Mouse (Mus musculus): Measurements from ENCODE around the gene Arhgef28.

Arhgef28 gene

DNA sequence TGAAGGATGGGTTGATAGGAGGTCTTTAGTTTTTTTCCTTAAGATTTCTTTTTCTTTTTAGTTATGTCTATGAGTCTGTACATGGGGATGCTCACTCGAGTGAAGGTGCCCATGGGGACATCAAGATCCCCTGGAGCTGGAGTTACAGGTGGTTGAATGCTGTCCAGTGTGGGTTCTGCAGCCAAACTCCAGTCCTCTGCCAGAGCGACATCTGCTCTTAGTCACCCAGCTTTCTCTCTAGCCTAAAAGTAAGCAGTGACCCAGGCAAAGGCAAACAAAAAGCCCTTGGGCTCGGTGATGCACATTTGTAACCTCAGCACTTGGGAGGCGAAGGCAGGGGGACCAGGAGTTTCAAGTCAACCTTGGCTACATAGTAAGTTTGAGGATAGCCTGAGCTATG is 232.3 kb downstream of the Arhgef28 start:
- no peak for DNase-seq (ENCODE audit: low read depth, low spot score)

DNA sequence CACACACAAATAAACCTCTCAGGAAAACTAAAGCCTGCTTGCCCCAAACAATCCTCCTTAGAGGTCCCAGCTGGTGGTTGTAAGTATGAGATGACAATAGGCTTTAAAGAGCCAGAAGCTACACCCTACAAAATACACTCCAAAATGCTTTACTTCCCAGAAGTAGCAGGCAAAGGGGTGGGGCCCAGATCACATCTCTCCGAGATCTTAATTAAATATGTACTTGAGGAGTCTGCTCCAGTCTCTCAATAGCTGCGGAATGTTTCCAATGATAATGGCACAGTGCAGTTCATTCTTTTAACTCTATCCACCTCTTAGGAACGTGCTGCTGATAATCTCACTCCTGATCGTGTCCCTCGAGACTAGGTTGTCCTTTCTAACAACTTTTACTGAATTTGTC is 240.2 kb downstream of the Arhgef28 start:
- no peak for DNase-seq (ENCODE audit: low read depth, low spot score)

DNA sequence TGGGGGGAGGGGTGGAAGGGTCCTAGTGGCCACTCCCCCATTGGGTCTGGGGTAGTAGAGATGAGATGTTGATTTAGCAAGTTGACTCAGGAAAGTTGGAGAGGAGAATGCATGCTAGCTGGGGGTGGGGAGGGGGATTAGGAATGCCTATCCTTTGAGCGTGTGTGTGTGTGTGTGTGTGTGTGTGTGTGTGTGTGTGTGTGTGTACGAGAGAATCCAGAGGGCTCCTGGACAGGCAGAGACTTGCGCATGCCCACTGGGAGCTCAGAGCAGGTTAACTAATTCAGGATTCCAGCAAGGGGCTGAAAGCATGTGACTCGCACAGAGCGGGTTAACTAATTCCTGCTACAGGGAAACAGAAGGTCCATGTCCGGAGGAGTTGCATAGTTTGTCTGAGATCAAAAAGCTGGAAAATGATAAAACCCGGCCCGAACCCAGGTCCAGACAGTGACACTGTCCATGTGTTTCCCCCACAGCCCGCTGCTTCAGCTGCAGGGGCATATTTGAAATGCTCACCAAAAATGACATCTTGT is 241.3 kb downstream of the Arhgef28 start:
- no peak for DNase-seq (ENCODE audit: low read depth, low spot score)

DNA sequence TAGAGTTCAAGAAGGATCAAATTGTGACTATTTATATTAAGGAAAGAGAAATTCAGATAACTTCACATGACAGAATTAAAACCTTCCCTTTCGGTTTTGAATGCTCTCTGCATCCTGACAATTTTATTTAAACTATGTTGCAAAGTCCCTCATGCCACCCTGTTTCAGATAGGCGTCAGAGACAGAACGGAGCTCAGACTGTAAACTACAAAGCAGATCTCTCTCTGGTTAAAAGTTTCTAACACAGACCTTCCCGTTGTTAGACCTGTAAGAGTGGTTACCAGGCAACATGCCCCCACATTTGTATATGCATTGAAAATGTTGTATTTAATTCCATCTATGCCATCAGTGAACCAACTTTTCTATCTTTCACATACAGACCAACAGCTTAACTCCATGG is 246.1 kb downstream of the Arhgef28 start:
- DNase-seq (ENCODE audit: low read depth, low spot score) = no peak

DNA sequence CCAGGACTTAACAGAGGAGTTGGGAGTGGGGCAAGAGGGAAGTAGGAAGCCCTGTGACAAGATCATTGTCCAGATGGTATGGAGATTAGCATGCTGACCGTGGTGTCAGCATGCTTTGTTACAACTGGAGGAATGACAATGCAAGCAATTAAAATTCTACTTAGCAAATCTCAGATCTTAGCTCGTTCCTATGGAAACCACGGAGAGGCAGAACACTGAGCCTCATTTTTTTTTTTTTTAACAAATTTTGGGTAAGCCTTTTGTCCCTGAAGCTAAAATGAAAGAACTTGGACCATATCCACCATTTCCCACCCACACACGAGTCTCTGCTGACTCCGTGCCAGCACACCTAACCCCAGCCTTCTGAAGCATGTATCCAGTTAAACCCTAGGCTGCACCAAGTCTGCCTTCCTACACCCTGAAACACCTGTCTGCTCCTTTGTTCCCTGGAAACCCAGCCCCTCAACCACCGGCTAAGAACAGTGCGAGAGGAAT is 246.8 kb downstream of the Arhgef28 start:
- no peak for DNase-seq (ENCODE audit: low read depth, low spot score)

DNA sequence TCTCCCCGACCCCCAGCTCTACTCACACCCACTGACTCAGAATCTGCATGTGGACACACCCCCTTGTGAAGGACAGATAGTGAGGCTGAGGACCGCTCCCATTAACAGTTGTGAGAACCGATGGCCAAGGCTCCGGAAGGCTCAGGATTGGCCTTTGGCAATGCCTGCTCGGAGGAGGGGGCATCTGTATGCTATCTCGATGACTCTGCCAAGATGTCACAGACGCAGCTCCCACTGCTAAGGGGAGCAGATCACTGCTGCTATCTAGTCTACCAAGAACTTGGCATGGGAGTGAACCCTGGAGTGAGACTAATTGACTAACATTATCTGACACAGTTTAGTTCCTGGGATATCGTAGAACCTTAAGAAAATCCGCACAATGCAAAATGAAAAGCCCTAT is 250.5 kb downstream of the Arhgef28 start:
- no peak for DNase-seq (ENCODE audit: low read depth, low spot score)

DNA sequence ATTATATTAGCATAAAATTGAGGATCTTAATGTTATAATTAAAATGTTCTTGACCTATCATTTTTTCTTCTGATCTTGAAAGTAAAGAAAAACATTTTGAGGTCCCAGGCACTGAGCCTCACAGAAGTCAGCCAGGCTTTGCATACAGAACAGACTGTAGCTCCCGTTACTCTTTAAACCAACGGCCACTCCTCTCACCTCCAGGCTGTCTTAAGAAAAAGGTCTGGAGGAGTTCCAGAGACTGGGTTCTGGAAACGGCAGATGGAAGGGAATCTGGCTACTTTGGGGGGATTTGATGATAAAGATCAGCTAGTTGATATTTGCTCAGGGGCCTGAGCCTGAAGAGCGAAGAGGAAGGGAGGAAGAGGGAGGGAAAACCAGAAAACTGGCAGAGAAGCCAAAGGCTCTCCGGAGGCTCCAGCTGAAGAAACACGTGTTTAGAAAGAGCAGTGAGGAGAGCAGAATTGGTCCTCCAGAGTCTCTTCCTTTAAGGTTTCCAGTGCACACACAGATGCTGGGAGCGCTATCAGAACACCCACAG is 251.2 kb downstream of the Arhgef28 start:
- no peak for DNase-seq (ENCODE audit: low read depth, low spot score)

DNA sequence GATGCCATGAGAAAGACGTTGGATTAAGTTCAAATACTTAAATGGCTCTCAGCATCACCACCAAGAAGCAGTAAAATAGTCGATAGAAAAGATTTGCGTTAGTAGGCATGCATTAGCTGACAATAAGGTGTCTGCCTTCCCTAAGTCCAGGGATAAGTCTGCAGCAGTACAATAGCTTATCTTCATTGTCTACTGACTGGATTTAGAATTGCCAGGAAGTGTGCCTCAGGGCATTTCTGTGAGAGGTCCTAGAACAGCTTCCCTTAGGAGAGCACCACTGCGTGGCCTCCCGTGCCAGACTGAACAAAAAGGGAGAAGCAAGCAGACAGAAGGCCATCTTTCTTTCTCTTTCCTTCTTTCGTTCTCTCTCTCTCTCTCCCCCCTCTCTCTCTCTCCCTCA is 252.2 kb downstream of the Arhgef28 start:
- DNase-seq (ENCODE audit: low read depth, low spot score) = no peak

DNA sequence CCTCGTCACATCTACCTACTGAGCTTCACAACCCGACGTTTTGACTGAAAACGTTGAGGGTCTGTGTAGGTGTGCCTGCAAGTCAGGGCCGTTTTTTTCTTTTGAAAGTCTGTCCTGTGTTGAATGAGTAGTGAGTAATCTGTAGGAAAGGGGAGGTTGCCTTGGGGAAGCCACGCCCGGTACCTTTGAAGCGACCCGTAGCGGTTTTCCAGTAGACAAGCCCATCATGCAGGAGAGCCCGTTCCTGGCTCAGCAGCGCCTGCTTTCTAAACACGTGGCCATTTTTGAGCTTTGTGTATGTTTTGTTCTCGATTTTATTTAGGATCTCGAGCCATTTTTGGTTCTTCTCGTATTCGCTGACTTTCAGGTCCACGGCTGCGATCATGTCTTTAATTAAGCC is 252.7 kb downstream of the Arhgef28 start:
- no peak for DNase-seq (ENCODE audit: low read depth, low spot score)

DNA sequence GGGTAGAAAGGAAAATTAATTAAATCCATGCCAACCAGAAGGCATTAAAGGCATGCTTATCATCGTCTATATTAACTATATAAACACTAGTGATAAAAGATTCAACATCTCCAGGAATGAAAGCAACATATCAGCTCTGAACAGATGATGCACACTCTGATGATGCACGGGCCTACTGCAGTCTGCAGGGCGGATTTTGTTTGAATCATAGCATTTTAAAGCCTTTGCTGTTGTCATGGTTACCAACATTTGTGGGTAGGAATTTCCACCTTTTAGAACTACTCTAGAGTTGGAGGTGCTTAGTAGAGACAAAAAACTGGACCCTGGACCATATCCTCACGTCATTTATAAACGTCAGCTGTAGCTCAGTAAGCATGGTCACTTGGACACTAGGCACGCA is 257.4 kb downstream of the Arhgef28 start:
- no peak for DNase-seq (ENCODE audit: low read depth, low spot score)

DNA sequence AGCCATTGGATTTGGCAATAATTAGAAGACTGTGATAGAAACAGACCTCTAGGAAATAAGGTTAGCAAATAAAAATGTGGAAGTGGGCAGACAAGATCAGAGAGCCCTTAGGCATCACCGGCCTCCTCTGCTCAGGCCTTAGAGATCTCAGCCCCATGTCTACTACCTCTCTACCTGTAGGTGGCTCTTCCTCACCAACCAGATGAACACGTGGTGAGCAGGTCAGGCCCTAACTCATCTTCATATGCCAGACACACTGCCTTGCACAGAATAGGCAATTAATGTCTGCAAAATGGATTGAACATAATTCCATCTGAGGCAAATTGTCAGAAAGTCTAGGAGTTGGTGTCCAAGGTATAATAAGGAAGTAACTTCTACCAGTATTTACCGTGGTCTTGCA is 258.6 kb downstream of the Arhgef28 start:
- DNase-seq (ENCODE audit: low read depth, low spot score) = no peak

DNA sequence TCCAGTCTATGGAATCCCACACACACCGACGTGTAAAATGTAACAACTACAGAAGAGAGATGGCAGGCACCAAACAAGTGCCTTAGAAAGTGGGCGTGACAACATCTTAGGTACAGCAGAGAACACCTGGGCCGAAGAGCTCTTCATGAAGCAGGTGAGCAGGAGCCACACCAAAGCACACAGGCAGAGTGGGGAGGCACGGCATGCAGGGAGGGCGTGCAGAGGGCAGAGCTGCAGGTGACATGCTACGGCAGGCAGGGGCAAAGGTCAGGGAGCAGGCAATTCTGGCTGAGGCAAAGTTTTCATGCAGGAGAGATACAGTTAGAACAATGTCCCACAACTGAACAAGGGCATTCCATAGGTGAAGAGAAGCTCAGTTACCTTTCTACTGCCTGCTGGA is 259.8 kb downstream of the Arhgef28 start:
- no peak for DNase-seq (ENCODE audit: low read depth, low spot score)

DNA sequence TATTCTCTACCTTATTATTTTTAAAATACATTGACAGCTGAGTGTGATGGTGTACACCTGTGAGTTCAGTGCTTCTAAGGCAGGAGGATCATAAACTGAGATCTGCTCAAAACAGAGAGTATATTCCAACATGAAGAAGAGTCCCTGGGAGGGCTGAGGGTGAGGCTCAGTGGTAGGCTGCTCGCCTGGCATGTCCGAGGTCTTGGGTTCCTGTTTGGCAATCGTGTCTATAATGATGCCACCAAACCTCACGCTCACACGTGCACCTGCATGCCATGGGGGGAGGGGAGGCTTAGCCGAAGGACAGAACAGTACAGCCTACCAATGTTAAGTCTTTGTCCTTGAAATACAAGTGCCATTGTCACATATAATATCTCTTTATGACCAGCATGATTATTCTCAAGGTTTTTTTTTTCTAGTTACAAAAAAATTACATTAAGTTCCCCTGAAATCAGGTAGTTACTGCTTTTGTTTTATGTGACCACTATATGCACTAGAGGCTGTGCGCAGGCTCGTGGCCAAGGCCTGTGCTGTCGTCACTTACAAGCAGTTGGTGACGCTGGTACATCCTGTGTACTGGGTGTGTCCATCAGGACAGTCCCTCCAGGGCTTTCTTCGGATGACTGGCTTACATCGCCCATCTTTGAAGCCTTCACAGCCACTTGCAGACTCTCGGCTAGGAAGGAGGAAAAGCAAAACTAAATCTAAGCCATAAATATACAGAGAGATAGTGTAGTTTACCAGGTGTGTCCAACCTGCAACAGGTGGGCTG is 264.1 kb downstream of the Arhgef28 start:
- DNase-seq (ENCODE audit: low read depth, low spot score) = no peak

DNA sequence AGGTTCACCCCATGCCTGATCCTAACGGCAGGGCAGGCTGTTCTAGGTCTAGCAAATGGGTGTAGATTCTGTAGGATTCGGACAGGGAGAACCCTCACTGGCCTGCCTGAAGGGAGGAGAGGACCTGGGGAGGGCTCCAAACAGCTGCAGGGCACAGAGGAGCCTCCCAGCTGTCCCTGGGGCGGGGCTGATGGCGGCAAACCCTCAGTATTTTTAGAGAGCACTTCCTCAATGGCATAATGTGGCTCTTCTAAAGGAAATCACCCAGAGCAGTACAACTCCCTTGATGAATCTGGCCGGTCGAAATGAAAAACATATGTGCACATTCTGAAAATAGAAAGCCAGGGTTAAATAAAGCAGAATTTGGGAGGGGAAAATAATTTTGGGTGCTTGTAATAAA is 265.1 kb downstream of the Arhgef28 start:
- DNase-seq (ENCODE audit: low read depth, low spot score) = no peak

DNA sequence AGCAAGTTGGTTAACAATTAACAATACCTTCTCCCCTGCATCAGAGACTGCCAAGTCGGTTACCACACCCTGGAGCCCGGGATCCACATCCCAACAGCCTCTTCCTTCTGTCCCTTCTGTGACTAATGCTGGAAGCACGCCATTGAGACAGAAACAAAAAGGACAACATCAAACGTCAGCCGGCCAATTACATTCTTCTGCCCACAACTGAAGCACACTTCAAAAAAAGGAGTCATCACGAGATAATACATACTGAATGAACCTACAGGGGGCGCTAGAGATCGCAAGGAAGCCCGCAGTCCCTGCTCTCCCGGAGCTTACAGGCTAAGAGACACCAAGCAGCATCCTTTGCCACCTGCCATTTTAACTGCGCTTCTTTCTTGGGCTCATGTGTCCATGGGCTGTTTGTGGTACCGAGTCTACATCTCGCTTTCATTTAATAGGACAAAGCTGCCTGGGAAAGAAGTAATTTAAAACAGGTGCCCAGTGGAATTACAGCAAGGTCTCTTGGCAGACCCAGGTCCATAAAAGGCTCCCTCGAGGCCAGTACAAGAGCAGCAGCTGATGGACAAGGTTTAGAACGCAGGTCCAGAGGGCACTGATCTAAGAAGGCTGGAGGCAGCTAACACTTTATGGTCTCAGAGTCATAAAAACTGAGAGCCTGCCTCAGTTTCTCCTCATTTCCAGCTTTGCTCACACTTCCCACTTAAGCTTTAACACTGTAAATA is 266.6 kb downstream of the Arhgef28 start:
- peak; percentile 62 for DNase-seq (ENCODE audit: low read depth, low spot score)

DNA sequence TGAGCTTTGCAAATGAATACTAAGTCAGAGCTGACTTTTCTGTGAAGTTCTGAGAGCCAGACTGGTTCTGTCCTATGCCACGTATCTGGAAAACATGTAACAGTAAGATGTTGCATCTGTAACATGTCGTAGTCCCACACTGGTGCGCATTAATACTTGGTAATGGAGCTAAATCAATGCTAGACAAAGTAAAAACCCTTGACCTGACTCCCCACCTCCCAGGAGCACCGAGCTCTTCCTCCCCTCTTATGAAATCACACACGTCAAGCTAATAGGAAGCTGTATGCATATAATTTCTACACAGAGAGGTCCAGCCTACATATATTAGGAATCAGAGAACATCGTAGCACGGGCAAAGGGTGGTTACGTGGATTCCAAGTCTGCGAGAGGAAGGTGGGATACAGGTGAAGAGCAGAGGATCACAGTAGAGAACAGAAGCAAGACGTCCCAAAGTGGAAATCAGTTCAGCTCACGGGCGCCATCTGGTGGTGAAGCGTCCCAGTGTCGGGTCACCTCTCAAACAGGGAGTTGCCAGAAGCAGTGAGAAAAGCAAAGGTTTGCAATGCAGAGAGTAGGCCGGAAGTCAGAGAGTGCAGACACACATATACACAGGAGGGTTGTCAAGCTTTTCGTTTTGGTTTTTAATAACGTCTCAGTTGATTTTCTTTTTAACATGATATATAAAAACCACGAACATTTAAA is 267.5 kb downstream of the Arhgef28 start:
- DNase-seq (ENCODE audit: low read depth, low spot score) = peak; percentile 93

DNA sequence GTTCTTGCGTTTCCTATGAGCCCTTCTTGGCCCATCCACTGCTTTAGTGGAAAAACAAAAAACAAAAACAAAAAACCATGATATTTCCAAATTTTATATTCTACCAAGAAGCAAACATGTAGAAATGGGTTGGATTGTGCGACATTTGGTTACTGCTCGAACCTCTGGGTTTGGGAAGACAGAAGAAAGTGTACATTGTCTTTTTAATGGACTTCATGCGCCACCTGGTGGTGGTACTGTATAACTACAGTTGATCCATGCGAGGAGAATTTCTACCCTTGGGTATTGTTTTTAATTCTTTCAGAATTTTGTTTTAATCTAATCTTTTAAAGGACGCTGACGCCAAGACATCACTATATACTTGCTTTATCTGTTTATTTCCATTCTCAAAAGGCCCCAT is 268.3 kb downstream of the Arhgef28 start:
- DNase-seq (ENCODE audit: low read depth, low spot score) = peak; percentile 72

DNA sequence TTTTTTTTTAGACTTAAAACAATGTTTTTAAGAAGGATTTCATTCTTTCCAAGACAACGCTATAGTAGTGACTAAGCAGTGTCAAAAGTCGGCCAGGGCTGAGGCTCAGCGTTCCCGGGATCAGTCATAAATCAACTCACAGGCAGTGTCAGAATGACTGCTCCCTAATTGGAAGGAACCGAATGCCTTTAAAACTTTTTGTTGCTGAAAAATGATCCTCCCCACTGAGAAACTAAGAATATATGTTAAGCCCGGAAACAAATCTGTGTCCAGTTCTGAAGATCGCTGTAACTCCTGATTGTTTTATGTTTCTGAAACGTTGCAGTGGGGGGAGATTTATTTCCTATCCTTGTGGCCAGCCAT is 278.1 kb downstream of the Arhgef28 start:
- DNase-seq (ENCODE audit: low read depth, low spot score) = no peak

DNA sequence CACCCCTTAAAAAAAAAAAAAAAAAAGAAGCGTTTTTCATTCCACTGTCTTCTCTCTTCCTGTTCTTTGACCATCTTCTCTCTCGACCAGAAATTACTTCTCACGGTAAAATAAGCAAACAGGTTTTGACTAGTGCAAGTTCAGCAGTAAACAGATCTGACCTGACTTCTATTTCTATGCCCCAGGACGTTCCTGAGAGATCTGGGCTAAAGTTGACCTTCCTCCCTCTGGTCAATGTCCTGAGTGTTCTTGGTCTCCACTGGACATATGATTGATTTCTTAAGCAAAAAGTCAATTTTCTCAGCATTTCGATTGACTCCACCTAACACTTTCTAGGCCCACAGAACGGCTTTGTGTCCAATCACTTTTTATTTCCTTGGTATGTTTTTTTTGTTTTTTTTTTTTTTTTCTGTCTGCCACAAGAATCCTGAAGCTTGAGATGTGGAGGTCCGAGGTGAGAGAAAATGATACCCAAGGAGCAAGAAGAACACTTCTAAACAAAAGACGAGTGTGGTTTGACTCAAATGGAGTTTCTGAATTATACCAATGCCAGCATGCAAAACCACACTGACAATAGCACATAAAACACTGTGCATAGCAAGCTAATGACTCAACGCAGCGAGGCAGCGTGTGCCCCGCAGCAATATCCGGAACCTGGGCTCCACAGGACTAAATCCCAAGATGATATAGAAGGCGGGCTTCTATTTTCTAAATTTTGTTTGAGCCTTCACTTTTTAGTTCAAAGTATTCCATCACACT is 278.7 kb downstream of the Arhgef28 start:
- no peak for DNase-seq (ENCODE audit: low read depth, low spot score)

DNA sequence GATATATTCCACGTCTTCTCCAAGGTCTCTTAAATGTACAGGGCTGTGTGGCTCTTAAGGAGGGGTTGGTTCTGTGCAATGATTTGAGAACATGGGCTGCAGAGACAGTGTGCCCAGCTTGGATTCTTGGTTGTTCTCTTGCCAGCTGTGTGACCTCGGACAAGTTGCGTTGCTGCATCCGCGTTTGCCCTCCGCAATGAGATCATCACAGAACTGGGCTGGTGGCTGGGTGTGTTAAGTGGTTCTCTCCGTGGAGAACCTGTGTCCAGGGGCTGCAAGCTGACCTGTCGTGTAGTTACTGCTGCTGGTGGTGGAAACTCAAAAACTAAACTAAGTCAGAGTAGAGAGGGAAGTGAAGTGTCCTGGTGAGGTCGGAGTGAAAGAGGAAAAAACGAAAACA is 279.9 kb downstream of the Arhgef28 start:
- no peak for DNase-seq (ENCODE audit: low read depth, low spot score)

DNA sequence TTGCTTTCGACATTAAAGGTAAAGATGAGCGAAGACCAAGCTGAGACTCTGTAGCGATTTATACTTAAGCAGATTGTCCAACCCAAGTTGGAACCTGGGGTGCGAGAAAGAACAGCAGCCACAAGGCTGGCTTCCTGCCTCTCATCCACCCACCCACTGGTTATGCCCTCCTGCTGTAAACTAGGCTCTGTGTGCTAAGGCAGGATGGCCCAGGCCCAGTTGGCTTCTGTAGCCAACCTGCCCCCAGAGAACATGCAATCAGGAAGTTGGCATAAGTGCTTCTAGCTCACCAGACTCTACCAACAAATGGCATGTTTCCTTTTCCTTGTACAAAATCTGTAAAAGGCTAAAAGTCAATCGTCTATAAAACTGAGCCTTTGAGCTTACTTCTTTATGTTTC is 283.2 kb downstream of the Arhgef28 start:
- DNase-seq (ENCODE audit: low read depth, low spot score) = no peak

Data from CD4-positive, CD25-positive, alpha-beta regulatory T cell, adult 2 months (primary cell).